Mouse (Mus musculus) midbrain, embryonic 16.5 days (tissue): Measurements from ENCODE around the gene Kcnn1. TPM values are rescaled to one million over a fixed set of nuclear protein-coding genes. Genes with fewer than 3 reads are reported as not detected.
"Not testable (repeated sequence)": the region's sequence is repeated elsewhere in the genome, so short reads cannot be mapped to it uniquely, and the experiment has no call there.

Source experiments
- ATAC-seq: fragments of 200-750 bp; cut with Nextera tagmentation; 2 replicates; pipeline ENCODE4 v1.8.0; 2017; ENCODE audit warnings: moderate TSS enrichment
- H3K27ac ChIP-seq: fragments of 300-500 bp; sonication (generic); 2 replicates; pipeline ENCODE4 v1.5.1; 2014; ENCODE audit warnings: mild to moderate bottlenecking, low read length, mixed read lengths
- H3K27me3 ChIP-seq: fragments of 300-500 bp; sonication (generic); 2 replicates; pipeline ENCODE4 v1.6.1; 2014; ENCODE audit warnings: low read depth, low read length, mixed read lengths; ENCODE audit not compliant: control insufficient read depth, insufficient read depth
- H3K36me3 ChIP-seq: fragments of 300-500 bp; sonication (generic); 2 replicates; pipeline ENCODE4 v1.6.1; 2014; ENCODE audit warnings: mild to moderate bottlenecking, low read length, moderate library complexity, mixed read lengths; ENCODE audit not compliant: control insufficient read depth, insufficient read depth
- H3K4me1 ChIP-seq: fragments of 300-500 bp; sonication (generic); 2 replicates; pipeline ENCODE4 v1.6.1; 2014; ENCODE audit warnings: mild to moderate bottlenecking, low read length, mixed read lengths; ENCODE audit not compliant: control insufficient read depth, insufficient read depth
- H3K4me2 ChIP-seq: fragments of 300-500 bp; sonication (generic); 2 replicates; pipeline ENCODE4 v1.6.1; 2014; ENCODE audit warnings: mild to moderate bottlenecking, low read length, mixed read lengths
- H3K4me3 ChIP-seq: fragments of 300-500 bp; sonication (generic); 2 replicates; pipeline ENCODE4 v1.5.1; 2014; ENCODE audit warnings: low read depth, mild to moderate bottlenecking, low read length, moderate library complexity, mixed read lengths
- H3K9ac ChIP-seq: fragments of 300-500 bp; sonication (generic); 2 replicates; pipeline ENCODE4 v1.6.1; 2014; ENCODE audit warnings: low read depth, low read length, mixed read lengths
- H3K9me3 ChIP-seq: fragments of 300-500 bp; sonication (generic); replicated peaks from 2 replicates; pipeline ENCODE4 v1.6.1; 2014; ENCODE audit warnings: mild to moderate bottlenecking, low read length, mixed read lengths; ENCODE audit not compliant: control insufficient read depth, poor library complexity, severe bottlenecking
- WGBS: fragments of 180-500 bp; shearing (Covaris S2); extraction: QIAGEN DNeasy Blood & Tissue Kit; methylation state at CpG from one replicate; pipeline ENCODE4 v1.1.7; 2014; 5-methylcytosine and 5-hydroxymethylcytosine counted together
- polyA plus RNA-seq: library from polyadenylated mRNA; unstranded; fragments of >200 nt; fragmentation: Nextera tagmentation; extraction: Ambion mirVana; gene quantifications from 2 replicates; pipeline ENCODE4 v1.2.1, GENCODE M21; 2015

Kcnn1 gene
- polyA plus RNA-seq, 1 experiment from 2014 or later, result 15.4 TPM

DNA sequence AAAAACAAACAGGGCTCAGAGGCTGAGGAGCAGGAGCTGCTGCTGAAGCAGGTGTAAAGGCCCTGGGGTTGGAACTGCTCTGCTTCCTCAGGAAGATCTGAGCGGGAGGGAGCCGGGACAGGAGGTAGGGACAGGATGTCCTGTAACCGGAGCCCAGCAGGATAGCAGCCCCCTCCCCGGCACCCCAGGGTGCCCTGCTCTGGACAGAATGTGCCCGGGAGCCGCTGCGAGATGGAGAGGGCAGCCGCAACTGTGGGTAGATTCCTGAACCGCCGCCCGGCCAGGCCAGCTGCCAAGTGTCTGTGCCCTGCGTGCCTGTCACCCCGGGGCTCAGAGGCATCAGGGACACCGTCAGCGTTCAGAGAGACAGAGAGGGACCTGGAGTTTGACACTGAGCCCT is 29.5 kb downstream of the Kcnn1 start:
- 49% methylated on average over 15 of the region's 15 CpGs for WGBS
- H3K4me3 ChIP-seq, result no peak overlapping the region
- H3K36me3 ChIP-seq, result peaks cover 3% of the 10 kb centered on the region; the same call in 1 of the 2 replicates
- no peaks in the 10 kb centered on the region for H3K9me3 ChIP-seq
- no peaks in the 10 kb centered on the region for H3K27me3 ChIP-seq
- H3K9ac ChIP-seq, result no peak overlapping the region
- H3K27ac ChIP-seq, result no peak overlapping the region
- H3K4me2 ChIP-seq, result no peak overlapping the region
- ATAC-seq, result no peak
- peaks cover 2% of the 10 kb centered on the region; the same call in 1 of the 2 replicates for H3K4me1 ChIP-seq

- Histone ChIP-seq H3K27ac (no peak overlapping the region), H3K4me1 (no peaks in the 10 kb centered on the region), H3K27me3 (no peaks in the 10 kb centered on the region), H3K4me2 (no peak overlapping the region), H3K4me3 (no peak overlapping the region), H3K9ac (no peak overlapping the region), H3K9me3 (no peaks in the 10 kb centered on the region), H3K36me3 (peaks cover 3% of the 10 kb centered on the region; the same call in 1 of the 2 replicates)
- ATAC-seq, result no peak
- WGBS, result 57% methylated on average over 9 of the region's 9 CpGs
Observed at GRCm38 (mm10) chr8:70833018-70833482, 30.0 kb downstream of the Kcnn1 start.

DNA sequence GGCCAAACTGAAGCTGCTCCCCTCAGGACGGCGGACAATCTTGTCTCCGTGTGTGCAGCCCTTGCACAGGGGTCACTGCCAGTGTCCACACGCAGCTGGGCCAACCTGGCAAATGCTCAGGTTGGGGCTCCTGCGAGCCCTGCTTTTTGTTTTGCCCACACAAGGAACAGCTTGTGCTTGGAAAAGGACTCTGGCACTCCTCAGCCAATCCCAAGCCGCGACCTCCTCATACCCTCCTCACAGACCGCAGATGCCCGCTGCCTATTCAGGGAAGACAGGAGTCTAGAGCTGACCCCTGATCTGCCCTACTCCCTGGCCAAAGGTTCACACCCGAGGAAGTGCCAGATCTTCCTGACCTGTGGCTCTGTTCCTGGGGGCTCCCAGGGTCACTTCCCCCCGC is 30.7 kb downstream of the Kcnn1 start:
- H3K27me3 ChIP-seq, result no peaks in the 10 kb centered on the region
- ATAC-seq, result no peak
- H3K27ac ChIP-seq, result no peak overlapping the region
- H3K4me2 ChIP-seq, result no peak overlapping the region
- H3K4me1 ChIP-seq, result no peaks in the 10 kb centered on the region
- H3K9ac ChIP-seq, result no peak overlapping the region
- H3K4me3 ChIP-seq, result no peak overlapping the region
- 65% methylated on average over 11 of the region's 11 CpGs for WGBS
- H3K36me3 ChIP-seq, result peaks cover 3% of the 10 kb centered on the region; the same call in 1 of the 2 replicates
- no peaks in the 10 kb centered on the region for H3K9me3 ChIP-seq

DNA sequence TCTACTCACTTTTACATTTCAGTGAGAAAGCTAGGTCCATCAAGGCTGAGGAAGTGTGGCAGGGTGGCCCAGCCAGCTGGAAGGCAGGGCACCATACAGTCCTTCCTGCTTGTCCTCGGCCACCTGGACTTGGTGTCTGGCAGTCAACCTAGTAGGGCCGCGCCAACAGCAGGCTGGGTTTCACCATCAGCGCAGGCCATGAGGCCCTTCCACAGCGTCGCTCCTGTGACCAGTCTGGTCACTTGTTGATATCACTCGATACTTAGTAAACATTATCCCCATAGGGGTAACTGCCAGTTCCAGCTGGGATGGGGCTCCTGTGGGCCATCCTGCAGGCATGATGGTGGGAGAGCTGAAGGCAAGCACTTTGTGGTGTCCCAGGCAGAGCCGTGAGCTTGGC is 31.5 kb downstream of the Kcnn1 start:
- no peak overlapping the region for H3K4me3 ChIP-seq
- no peaks in the 10 kb centered on the region for H3K27me3 ChIP-seq
- no peak for ATAC-seq
- no peak overlapping the region for H3K9ac ChIP-seq
- H3K9me3 ChIP-seq, result no peaks in the 10 kb centered on the region
- no peaks in the 10 kb centered on the region for H3K4me1 ChIP-seq
- H3K4me2 ChIP-seq, result no peak overlapping the region
- H3K36me3 ChIP-seq, result peaks cover 3% of the 10 kb centered on the region; the same call in 1 of the 2 replicates
- no peak overlapping the region for H3K27ac ChIP-seq
- WGBS, result 86% methylated on average over 8 of the region's 8 CpGs

GRCm38 (mm10) chr8:70827796-70828195 is 35.3 kb downstream of the Kcnn1 start:
- no peak for ATAC-seq
- Histone ChIP-seq H3K27ac (no peak overlapping the region), H3K9me3 (no peaks in the 10 kb centered on the region), H3K27me3 (no peaks in the 10 kb centered on the region), H3K4me2 (no peak overlapping the region), H3K4me1 (no peaks in the 10 kb centered on the region), H3K4me3 (no peak overlapping the region), H3K36me3 (no peaks in the 10 kb centered on the region), H3K9ac (no peak overlapping the region)
- 94% methylated on average over 1 of the region's 1 CpGs for WGBS

GRCm38 (mm10) chr8:70827010-70827409 is 36.0 kb downstream of the Kcnn1 start:
- ATAC-seq, result no peak
- no peak overlapping the region for H3K27ac ChIP-seq
- no peaks in the 10 kb centered on the region for H3K36me3 ChIP-seq
- no peak overlapping the region for H3K9ac ChIP-seq
- H3K4me3 ChIP-seq, result no peak overlapping the region
- no peaks in the 10 kb centered on the region for H3K9me3 ChIP-seq
- 91% methylated on average over 2 of the region's 2 CpGs for WGBS
- no peaks in the 10 kb centered on the region for H3K27me3 ChIP-seq
- H3K4me1 ChIP-seq, result no peaks in the 10 kb centered on the region
- no peak overlapping the region for H3K4me2 ChIP-seq

DNA sequence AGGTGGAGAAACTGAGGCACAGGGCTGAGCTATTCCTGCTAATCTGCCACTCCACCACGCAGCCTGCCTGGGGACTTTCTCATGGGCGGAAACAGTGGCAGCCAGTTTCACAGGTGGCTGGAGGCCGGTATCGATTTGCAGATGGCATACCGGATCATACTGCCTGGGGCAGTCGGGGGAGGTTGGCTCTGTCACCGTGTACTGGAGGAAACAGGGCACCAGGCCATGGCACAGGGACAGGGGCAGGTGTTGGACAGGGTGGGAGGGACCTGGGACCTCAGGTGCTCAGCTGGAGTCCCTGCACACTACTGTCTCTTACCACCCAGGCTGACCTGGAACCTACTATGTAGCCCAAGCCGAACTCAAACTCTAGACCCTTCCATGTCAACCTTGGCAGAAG is 37.2 kb downstream of the Kcnn1 start:
- WGBS, result 83% methylated on average over 8 of the region's 8 CpGs
- no peak overlapping the region for H3K9ac ChIP-seq

DNA sequence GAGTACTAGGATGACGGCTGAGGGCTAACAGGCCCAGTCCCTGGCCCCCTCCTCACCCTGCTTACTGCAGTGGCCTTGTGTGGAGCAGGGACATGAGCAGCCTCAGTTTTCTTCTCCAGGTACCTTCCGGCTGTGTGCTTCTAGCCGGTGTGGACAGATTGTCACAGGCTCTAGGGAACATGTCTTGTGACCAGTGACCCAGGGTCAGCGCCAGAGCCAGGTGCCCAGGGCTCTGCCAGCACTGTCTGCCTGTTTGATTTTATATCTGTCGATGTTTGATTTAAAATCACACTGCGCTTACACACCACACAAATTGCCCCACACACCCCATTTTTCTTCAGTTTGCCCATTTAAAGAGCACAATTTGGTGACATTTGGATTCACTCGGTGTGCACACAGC is 39.3 kb downstream of the Kcnn1 start:
- Histone ChIP-seq H3K4me1 (no peaks in the 10 kb centered on the region), H3K27me3 (peaks cover 19% of the 10 kb centered on the region)

More for the DNA sequence above, 37.2 kb downstream of the Kcnn1 start:
- H3K27ac ChIP-seq, result no peak overlapping the region
- H3K9me3 ChIP-seq, result no peaks in the 10 kb centered on the region
- H3K4me1 ChIP-seq, result no peaks in the 10 kb centered on the region
- peaks cover 2% of the 10 kb centered on the region for H3K27me3 ChIP-seq
- no peak overlapping the region for H3K4me2 ChIP-seq
- ATAC-seq, result no peak
- H3K4me3 ChIP-seq, result no peak overlapping the region
- H3K36me3 ChIP-seq, result no peaks in the 10 kb centered on the region

DNA sequence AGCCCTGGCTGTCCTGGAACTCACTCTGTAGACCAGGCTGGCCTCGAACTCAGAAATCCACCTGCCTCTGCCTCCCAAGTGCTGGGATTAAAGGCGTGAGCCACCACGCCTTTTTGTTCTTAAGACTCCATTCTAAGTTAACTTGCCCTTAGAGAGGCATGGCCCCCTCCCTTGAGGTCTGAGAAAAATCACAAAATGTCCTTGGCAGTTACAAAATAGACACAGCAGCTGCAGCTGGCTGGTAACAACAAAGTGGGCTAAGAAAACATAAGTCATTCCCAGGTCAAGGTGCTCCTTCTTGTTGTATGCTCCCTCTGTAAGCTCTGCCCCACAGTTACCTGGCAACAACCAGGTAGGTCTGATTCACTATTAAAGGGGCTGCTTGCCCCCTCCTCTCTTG is 40.5 kb downstream of the Kcnn1 start:
- not testable (repeated sequence) for H3K4me1 ChIP-seq, ATAC-seq

More for the DNA sequence above, 39.3 kb downstream of the Kcnn1 start:
- no peak overlapping the region for H3K27ac ChIP-seq
- ATAC-seq, result no peak
- H3K9me3 ChIP-seq, result no peaks in the 10 kb centered on the region; the same call in 1 of the 2 replicates
- no peaks in the 10 kb centered on the region for H3K36me3 ChIP-seq
- 87% methylated on average over 7 of the region's 7 CpGs for WGBS
- H3K9ac ChIP-seq, result no peak overlapping the region
- H3K4me3 ChIP-seq, result no peak overlapping the region
- H3K4me2 ChIP-seq, result no peak overlapping the region

More for the DNA sequence above, 40.5 kb downstream of the Kcnn1 start:
- H3K4me2 ChIP-seq, H3K4me3 ChIP-seq, H3K27ac ChIP-seq, H3K9me3 ChIP-seq, H3K36me3 ChIP-seq, H3K9ac ChIP-seq: not testable (repeated sequence)
- peaks cover 19% of the 10 kb centered on the region for H3K27me3 ChIP-seq
- 86% methylated on average over 3 of the region's 3 CpGs for WGBS
